Mouse (Mus musculus): ENCODE measurements at regions not wholly inside any gene's neighbourhood (a gene's known extent, or its start where the extent isn't known, plus 50 kb on each side); places are given as distances from the start of the nearest gene placed in this dataset.

DNA sequence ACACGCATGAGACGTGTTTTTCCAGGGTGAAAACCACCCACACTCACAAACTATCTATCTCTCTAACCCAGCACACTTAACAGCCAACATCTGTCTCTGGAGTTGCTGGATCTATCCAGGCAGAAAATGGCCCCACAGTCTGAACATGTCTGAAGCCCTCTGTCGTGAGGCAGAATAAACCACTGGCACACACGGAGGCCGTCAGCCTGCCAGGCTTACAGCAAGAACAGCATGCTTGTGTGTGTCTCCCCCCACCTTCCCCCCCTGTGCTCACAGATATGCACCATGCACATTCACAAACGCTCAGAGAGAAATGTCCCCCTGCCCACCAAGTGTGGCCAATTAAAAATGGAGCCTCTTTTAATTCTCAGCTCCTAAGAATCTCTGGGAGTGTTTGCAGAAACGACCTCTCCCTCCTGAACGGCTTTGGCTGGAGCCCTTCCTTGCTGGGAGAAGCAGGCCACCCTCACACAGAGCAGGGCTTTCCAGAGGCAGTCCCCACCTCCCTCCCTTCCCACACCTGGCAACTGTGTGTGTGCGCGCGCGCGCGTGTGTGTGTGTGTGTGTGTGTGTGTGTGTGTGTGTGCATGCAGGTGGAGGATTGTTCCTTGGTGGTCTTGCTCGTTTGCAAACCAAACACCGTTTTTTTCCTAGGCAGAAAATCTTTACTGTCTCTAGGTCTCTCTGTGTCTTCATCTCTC lies 88.7 kb downstream of the Edn3 start:
- no peak for DNase-seq (ENCODE audit: low spot score)

DNA sequence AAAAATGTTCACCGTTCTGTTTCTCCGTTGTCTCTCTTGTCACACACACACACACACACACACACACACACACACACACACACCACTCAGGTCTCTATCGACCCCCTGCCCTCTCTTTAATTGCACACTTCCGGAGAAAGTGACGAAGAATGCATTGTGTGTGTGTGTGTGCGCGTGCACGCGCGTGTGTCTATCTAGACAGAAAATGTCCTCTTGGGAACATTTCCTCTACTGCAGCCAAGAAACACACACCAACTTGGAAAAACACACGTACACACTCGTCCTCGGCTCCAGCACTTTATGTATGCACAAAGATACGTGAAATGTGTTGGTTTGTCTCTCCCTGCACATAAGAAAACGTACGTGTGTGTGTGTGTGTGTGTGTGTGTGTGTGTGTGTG lies 90.4 kb downstream of the Edn3 start:
- no peak for DNase-seq (ENCODE audit: low spot score)

DNA sequence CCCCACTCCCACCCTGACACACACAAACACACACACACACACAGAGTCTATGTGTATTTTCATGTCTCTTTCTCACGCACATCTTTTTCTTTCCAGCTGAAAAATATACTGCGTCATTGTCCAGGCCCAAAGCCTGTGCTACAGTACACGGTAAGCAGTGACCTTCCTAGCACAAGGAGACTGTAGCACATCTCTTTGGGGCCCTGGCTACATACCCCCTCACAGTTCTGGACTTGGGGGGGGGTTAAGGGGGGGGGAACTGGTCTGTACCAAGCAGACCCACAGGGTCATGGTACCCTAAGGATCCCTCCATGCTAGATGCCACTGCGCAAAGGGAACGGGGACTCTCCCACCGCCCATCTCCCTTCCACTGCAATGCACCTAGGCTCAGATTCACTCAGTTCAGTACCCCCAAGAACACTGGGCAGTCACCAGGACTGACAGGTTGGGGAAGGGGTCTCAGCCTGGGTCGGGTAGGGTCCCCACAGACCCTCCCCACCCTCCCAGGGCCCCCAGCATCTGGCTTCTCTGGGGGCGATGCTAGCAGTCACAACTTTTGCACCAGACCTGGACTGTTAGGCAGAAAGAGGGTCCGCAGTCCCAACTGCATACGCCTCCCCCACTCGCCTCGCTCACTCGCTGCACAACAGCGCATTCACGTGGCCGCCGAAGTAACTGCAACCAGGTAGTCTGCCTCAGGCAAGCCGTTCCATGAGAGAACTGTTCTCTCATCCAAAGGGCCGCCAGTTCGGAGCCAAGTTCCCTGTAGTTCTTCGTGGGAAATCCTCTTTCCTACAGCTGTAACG lies 91.3 kb downstream of the Edn3 start:
- DNase-seq (ENCODE audit: low spot score): peak; percentile 22

DNA sequence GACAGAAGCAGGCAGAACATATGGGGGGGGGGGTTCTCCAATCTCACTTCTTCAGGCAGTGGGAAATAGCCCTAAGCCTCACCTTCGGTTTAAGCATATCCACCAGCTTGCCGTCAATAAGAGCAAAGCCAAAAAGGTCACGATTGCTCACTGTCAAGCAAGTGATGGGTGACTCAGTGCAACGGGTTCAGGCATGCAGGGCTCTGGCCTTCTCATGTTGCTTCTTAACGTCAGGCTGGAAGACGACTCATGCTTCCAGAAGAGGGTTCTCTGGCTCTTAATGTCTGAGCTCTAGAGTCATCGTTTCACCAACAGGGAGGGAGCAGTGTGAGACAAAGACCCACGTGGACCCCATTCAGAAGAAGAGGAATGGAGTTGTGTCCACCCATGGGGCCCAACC lies 93.4 kb downstream of the Edn3 start:
- DNase-seq (ENCODE audit: low spot score): no peak

DNA sequence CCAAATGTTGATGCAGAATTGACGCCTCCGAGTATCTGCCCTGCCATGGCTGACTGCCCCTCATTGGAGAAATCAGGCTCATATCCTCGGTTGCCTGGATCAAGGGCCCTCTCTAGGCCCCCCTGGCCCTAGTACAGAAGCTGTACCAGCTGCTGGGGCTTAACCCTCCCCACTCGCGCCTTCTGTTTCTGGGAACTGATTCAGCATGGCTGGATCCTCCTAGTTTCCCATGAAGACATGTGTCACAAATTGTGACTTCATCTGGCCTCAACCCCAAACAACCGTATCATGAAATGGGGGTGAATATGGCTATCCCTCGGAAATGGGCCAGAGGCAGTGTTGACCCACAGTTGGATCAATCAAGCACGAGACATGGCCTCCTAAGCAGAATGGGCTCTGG lies 95.1 kb downstream of the Edn3 start:
- DNase-seq (ENCODE audit: low spot score): no peak

GRCm38 (mm10) chr2:174856135-174856534 lies 95.7 kb downstream of the Edn3 start:
- DNase-seq (ENCODE audit: low spot score): no peak

GRCm38 (mm10) chr2:174858011-174858834 lies 97.8 kb downstream of the Edn3 start:
- DNase-seq (ENCODE audit: low spot score): peak; percentile 76

GRCm38 (mm10) chr2:174858835-174859215 lies 98.4 kb downstream of the Edn3 start:
- no peak for DNase-seq (ENCODE audit: low spot score)

GRCm38 (mm10) chr2:174859533-174859932 lies 99.1 kb downstream of the Edn3 start:
- no peak for DNase-seq (ENCODE audit: low spot score)

- no peak for DNase-seq (ENCODE audit: low spot score)
These were observed 104.2 kb downstream of the Edn3 start for GRCm38 (mm10) chr2:174864657-174865056.

DNA sequence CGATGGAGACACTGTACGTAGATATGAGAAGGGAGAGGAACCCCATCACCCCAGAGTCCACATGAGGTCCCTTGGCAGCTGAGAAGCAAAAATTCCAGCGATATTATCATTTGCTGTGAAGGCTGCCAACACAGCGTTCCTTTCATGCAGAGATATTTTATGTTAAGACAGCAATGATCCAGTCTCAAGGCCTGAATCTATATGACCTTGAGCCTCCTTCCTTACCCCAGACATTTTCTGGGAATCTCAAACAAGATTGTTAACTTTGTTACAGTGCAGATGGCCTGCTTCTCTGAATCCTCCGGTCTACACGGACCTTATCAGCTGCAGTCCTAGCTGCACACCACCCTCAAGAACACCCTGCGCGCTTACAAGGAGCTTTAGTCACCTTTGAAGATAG lies 106.1 kb downstream of the Edn3 start:
- DNase-seq (ENCODE audit: low spot score): no peak

- DNase-seq (ENCODE audit: low spot score): no peak
These were observed 107.0 kb downstream of the Edn3 start for GRCm38 (mm10) chr2:174867397-174867796.

DNA sequence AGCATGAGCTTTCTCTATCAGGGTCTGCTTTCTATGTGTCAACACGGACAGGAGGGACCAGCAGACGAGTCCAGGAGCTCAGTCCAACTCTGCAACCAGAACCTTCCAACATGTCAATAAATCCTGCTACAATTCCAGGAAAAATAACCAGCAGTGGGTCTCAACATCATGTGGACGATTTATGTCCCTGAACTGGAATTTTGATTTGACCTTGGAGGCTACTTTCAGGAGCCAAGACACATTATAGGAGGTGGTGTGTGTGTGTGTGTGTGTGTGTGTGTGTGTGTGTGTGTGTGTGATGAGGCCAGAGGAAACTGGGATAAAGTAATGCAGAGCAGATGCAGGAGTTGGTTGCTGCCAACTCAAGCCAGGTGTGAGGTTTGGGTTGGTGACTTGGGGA lies 107.8 kb downstream of the Edn3 start:
- DNase-seq (ENCODE audit: low spot score): no peak

DNA sequence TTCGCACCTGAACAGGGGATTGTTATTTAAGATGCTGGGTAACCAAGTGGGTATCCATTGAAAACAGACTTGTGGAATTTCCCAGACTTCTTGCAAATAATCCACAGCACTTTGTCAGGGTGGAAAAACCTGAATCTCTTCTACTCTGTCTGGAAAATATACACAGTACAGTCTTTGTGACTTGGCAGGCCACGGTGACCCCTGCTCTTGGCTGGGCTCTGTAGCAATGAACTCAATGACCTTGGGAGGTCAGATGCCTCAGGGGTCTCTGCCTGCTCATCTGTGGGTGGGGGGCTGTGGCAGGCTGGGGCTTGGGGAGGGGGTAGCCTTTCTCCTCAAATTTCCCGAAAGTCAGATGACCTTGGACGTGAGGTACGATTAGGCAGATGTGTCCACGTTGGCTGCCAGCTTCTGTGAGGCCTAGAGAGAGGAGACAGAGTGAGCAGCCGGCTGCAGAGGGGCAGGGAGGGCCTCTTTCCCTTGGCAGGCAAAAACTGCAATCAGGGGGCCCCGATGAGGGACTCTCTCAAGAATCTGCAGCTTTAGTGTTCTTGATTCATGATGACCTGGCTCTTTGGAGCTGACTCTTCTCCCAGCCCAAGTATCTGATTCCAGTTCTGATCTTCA lies 108.4 kb downstream of the Edn3 start:
- no peak for DNase-seq (ENCODE audit: low spot score)

DNA sequence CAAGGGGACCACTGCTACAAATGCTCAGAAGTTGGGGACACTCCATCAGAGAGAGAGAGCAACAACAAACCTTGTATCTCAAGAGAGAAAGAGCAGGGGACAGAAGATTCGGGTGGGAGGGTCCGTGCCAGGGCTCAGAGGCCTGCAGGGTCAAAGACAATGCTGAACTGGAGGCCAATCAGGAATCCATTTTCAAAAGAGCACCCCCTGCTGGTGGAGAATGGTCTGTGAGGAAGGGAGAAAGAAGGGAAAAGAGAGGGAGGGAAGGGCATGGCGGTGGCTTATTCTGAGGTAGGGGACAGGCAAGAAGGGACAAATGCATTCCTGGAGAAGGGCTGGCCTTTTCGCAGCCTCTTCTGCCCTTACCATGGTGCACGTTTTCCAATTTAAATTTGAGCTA lies 109.9 kb downstream of the Edn3 start:
- no peak for DNase-seq (ENCODE audit: low spot score)

DNA sequence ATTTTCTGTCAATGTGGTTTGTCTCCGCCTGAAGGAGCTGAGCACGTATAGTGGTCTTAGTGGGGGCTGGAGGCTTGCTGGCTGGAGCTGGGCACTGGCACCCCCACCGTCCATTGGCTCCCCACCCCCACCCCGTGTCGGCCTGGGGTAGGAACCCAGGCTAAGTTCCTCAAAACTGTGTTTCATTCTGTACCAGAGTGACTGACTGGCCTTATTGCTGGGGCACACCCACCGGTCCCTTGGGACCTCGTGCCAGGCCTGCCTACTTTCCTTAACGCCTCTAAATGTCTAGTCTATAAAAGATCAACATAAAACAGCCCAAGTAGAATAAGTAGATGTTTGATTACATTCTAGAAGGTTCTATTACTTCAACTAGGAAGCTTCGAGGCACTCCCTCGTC lies 110.8 kb downstream of the Edn3 start:
- no peak for DNase-seq (ENCODE audit: low spot score)

GRCm38 (mm10) chr2:174871844-174872243 lies 111.4 kb downstream of the Edn3 start:
- no peak for DNase-seq (ENCODE audit: low spot score)

- no peak for DNase-seq (ENCODE audit: low spot score)
These were observed 116.5 kb downstream of the Edn3 start for GRCm38 (mm10) chr2:174876886-174877285.

DNA sequence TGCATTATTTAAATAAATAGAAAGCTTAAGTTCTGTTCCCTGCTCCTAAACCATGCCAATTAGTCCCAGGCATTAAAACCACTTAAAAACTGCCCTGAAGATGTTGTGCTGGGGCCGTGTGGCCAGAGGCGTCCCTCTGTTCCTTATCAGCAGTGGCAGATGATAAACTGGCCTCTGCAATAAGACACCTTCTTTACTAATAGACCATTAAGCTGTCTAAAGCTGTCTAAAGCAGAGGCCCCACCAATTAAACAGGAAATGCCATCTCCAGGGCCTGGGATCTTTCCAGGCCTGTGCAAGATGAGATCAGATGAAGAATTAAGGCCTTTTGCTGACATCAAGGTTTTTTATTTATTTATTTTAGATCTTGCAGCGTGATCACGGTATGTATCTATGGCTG lies 118.6 kb downstream of the Edn3 start:
- DNase-seq (ENCODE audit: low spot score): no peak

DNA sequence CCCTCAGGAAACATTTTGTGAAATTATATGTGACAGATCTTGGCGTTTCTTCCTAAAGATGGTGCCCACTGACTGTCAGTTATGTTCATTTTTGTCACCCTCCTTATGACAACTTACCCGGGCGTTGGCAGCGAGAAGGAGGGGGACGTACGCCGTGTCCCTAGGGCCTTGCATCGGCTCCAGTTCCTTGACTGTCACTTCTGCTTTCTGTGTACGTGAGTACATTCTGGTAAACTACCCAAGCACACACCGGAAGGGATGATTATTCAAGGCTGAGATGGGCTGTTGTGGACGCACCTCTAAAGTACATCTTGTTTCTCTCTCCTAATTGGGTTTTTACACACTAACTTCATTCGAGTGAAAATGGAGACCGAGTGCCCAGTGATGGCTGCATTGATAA lies 120.2 kb downstream of the Edn3 start:
- no peak for DNase-seq (ENCODE audit: low spot score)

- no peak for DNase-seq (ENCODE audit: low spot score)
These were observed 124.1 kb downstream of the Edn3 start for GRCm38 (mm10) chr2:174884232-174885225.

Data from left cerebral cortex, adult 11 months (tissue).